Mouse (Mus musculus) embryonic facial prominence, embryonic 12.5 days (tissue): ENCODE results near the gene Alox8. TPM values are rescaled to one million over a fixed set of nuclear protein-coding genes. Genes with fewer than 3 reads are reported as not detected.

Experiments used
- ATAC-seq: fragments of 200-750 bp; cut with Nextera tagmentation; 2 replicates; pipeline ENCODE4 v1.8.0; 2017; ENCODE audit not compliant: insufficient number of reproducible peaks, insufficient read depth, low FRiP score, low TSS enrichment
- H3K27ac ChIP-seq: fragments of 300-500 bp; sonication (generic); 2 replicates; pipeline ENCODE4 v1.5.1; 2016; ENCODE audit warnings: mild to moderate bottlenecking
- H3K27me3 ChIP-seq: fragments of 300-500 bp; sonication (generic); 2 replicates; pipeline ENCODE4 v1.6.1; 2016; ENCODE audit warnings: mild to moderate bottlenecking, moderate library complexity
- H3K36me3 ChIP-seq: fragments of 300-500 bp; sonication (generic); 2 replicates; pipeline ENCODE4 v1.6.1; 2016; ENCODE audit warnings: mild to moderate bottlenecking
- H3K4me1 ChIP-seq: fragments of 300-500 bp; sonication (generic); 2 replicates; pipeline ENCODE4 v1.6.1; 2016
- H3K4me2 ChIP-seq: fragments of 300-500 bp; sonication (generic); replicated peaks from 2 replicates; pipeline ENCODE4 v1.6.1; 2016; ENCODE audit warnings: mild to moderate bottlenecking, moderate library complexity
- H3K4me3 ChIP-seq: fragments of 300-500 bp; sonication (generic); 2 replicates; pipeline ENCODE4 v1.5.1; 2016; ENCODE audit warnings: mild to moderate bottlenecking
- H3K9ac ChIP-seq: fragments of 300-500 bp; sonication (generic); 2 replicates; pipeline ENCODE4 v1.6.1; 2016; ENCODE audit warnings: mild to moderate bottlenecking, moderate library complexity
- H3K9me3 ChIP-seq: fragments of 300-500 bp; sonication (generic); 2 replicates; pipeline ENCODE4 v1.6.1; 2016; ENCODE audit warnings: mild to moderate bottlenecking, moderate library complexity
- WGBS: fragments of 180-500 bp; shearing (Covaris S2); methylation state at CpG from one replicate; pipeline ENCODE4 v1.1.7; 2016; 5-methylcytosine and 5-hydroxymethylcytosine counted together
- polyA plus RNA-seq: library from polyadenylated mRNA; unstranded; fragments of >200 nt; fragmentation: Nextera tagmentation; extraction: Ambion mirVana; gene quantifications from 2 replicates; pipeline ENCODE4 v1.2.1, GENCODE M21; 2016

Gene Alox8
- polyA plus RNA-seq, 1 experiment from 2014 or later, result 0.12 TPM

- no peak for ATAC-seq
- Histone ChIP-seq H3K9ac (no peak overlapping the region), H3K4me2 (no peak overlapping the region), H3K4me1 (0 out of 2 replicates have a peak, but pooled peaks cover 3% of the 10 kb centered on the region), H3K27ac (no peak overlapping the region), H3K4me3 (no peak overlapping the region), H3K27me3 (no peaks in the 10 kb centered on the region), H3K9me3 (no peaks in the 10 kb centered on the region), H3K36me3 (no peaks in the 10 kb centered on the region)
- 90% methylated on average over 5 of the region's 5 CpGs for WGBS
Measured at GRCm38 (mm10) chr11:69148451-69148960, 49.1 kb downstream of the Alox8 start.

- no peak overlapping the region for H3K9ac ChIP-seq
- H3K27ac ChIP-seq, result no peak overlapping the region
- H3K27me3 ChIP-seq, result no peaks in the 10 kb centered on the region
- no peaks in the 10 kb centered on the region for H3K9me3 ChIP-seq
- 0 out of 2 replicates have a peak, but pooled peaks cover 3% of the 10 kb centered on the region for H3K4me1 ChIP-seq
- no peak overlapping the region for H3K4me3 ChIP-seq
- no peak overlapping the region for H3K4me2 ChIP-seq
- WGBS, result 73% methylated on average over 7 of the region's 7 CpGs
- no peaks in the 10 kb centered on the region for H3K36me3 ChIP-seq
- no peak for ATAC-seq
Measured at GRCm38 (mm10) chr11:69147546-69147945, 50.1 kb downstream of the Alox8 start.

- Histone ChIP-seq H3K9ac (no peak overlapping the region), H3K4me2 (no peak overlapping the region), H3K4me1 (no peaks in the 10 kb centered on the region), H3K27ac (no peak overlapping the region), H3K4me3 (no peak overlapping the region), H3K36me3 (no peaks in the 10 kb centered on the region), H3K9me3 (no peaks in the 10 kb centered on the region), H3K27me3 (0 out of 2 replicates have a peak, but pooled peaks cover 12% of the 10 kb centered on the region)
- ATAC-seq, result no peak
- WGBS, result 93% methylated on average over 5 of the region's 6 CpGs
Measured at GRCm38 (mm10) chr11:69135361-69135760, 62.3 kb downstream of the Alox8 start.

GRCm38 (mm10) chr11:69134622-69134968, 63.0 kb downstream of the Alox8 start:
- 0 out of 2 replicates have a peak, but pooled peaks cover 12% of the 10 kb centered on the region for H3K27me3 ChIP-seq
- H3K9ac ChIP-seq, result 0 out of 2 replicates have a peak overlapping the region, but pooled peaks have one; percentile 43
- ATAC-seq, result peak; percentile 22; the same call in 1 of the 2 replicates
- H3K27ac ChIP-seq, result no peak overlapping the region
- H3K9me3 ChIP-seq, result no peaks in the 10 kb centered on the region
- 24% methylated on average over 8 of the region's 8 CpGs for WGBS
- peak overlapping the region; percentile 81 for H3K4me2 ChIP-seq
- H3K4me3 ChIP-seq, result peak overlapping the region; percentile 47
- no peaks in the 10 kb centered on the region for H3K36me3 ChIP-seq
- no peaks in the 10 kb centered on the region for H3K4me1 ChIP-seq

Other genes starting within 250 kb of the Alox8 start
- 8.1 and 8.5 TPM in 2 replicates for gene Arhgef15, start 240.4 kb downstream of the Alox8 start, polyA plus RNA-seq
- 2.6 and 4.1 TPM in 2 replicates for gene Slc25a35, start 229.7 kb downstream of the Alox8 start, polyA plus RNA-seq
- gene Rangrf, start 222.7 kb downstream of the Alox8 start, polyA plus RNA-seq, result 59.3 and 64.2 TPM in 2 replicates
- gene Pfas, start 189.4 kb downstream of the Alox8 start, polyA plus RNA-seq, result 44.0 and 44.3 TPM in 2 replicates
- 71.0 and 75.2 TPM in 2 replicates for gene Ctc1, start 181.9 kb downstream of the Alox8 start, polyA plus RNA-seq
- gene Aurkb, start 152.2 kb downstream of the Alox8 start, polyA plus RNA-seq, result 148 and 152 TPM in 2 replicates
- 12.3 and 12.6 TPM in 2 replicates for gene Borcs6, start 138.1 kb downstream of the Alox8 start, polyA plus RNA-seq
- gene Tmem107, start 127.0 kb downstream of the Alox8 start, polyA plus RNA-seq, result 36.8 and 43.5 TPM in 2 replicates
- gene Vamp2, start 109.4 kb downstream of the Alox8 start, polyA plus RNA-seq, result 84.3 and 85.0 TPM in 2 replicates
- gene Per1, start 102.6 kb downstream of the Alox8 start, polyA plus RNA-seq, result 11.4 and 11.5 TPM in 2 replicates
- gene Hes7, start 77.4 kb downstream of the Alox8 start, polyA plus RNA-seq, result 0.65 and 0.73 TPM in 2 replicates
- gene 9130213A22Rik, start 75.3 kb downstream of the Alox8 start, polyA plus RNA-seq, result 0.14 and 0.40 TPM in 2 replicates
- 0.47 and 0.89 TPM in 2 replicates for gene Aloxe3, start 71.9 kb downstream of the Alox8 start, polyA plus RNA-seq
- 0.15 and 0.19 TPM in 2 replicates for gene Alox12b, start 40.9 kb downstream of the Alox8 start, polyA plus RNA-seq
- 0.10 and 0.17 TPM in 2 replicates for gene Gucy2e, start 39.2 kb upstream of the Alox8 start, polyA plus RNA-seq
- gene Cntrob, start 125.9 kb upstream of the Alox8 start, polyA plus RNA-seq, result 31.2 and 34.1 TPM in 2 replicates
- gene Trappc1, start 126.1 kb upstream of the Alox8 start, polyA plus RNA-seq, result 164 and 173 TPM in 2 replicates
- 2.2 and 2.4 TPM in 2 replicates for gene Kcnab3, start 128.4 kb upstream of the Alox8 start, polyA plus RNA-seq
- 24.1 and 25.0 TPM in 2 replicates for gene Rnf227, start 142.6 kb upstream of the Alox8 start, polyA plus RNA-seq
- gene Chd3, start 171.6 kb upstream of the Alox8 start, polyA plus RNA-seq, result 130 and 135 TPM in 2 replicates
- gene Naa38, start 197.6 kb upstream of the Alox8 start, polyA plus RNA-seq, result 126 and 129 TPM in 2 replicates
- gene Cyb5d1, start 197.8 kb upstream of the Alox8 start, polyA plus RNA-seq, result 44.6 and 50.0 TPM in 2 replicates
- 18.1 and 21.3 TPM in 2 replicates for gene Tmem88, start 200.4 kb upstream of the Alox8 start, polyA plus RNA-seq
- 42.3 and 43.4 TPM in 2 replicates for gene Kdm6b, start 215.8 kb upstream of the Alox8 start, polyA plus RNA-seq